Mouse (Mus musculus) gastrocnemius, postnatal 14 days (tissue): ENCODE data around the gene Mrpl10. TPM values are rescaled to one million over a fixed set of nuclear protein-coding genes. Genes with fewer than 3 reads are reported as not detected.

Source experiments
- DNase-seq: peaks from one replicate; pipeline ENCODE4 v3.0.0; 2021; ENCODE audit warnings: mixed read lengths
- intact Hi-C: fragments of 180-260 bp; cut with DNase I; formaldehyde crosslinking; loops from one replicate; pipeline ENCODE4 v1.15.1; 2025; ENCODE audit warnings: low total_unique reads
- total RNA-seq, 2 experiments: library from RNA; stranded (reverse); gene quantifications; 2 replicates each; pipeline ENCODE4 v1.2.3; 2021

Mrpl10 gene
- total RNA-seq, 2 experiments from 2014 or later: 39.8 to 44.0 TPM

GRCm38 (mm10) chr11:97063921-97064295, 22.5 kb downstream of the Mrpl10 start:
- no peak for DNase-seq
- intact Hi-C loops: no loop called here

- intact Hi-C loops: no loop called here
- DNase-seq: no peak
These were observed 24.4 kb downstream of the Mrpl10 start for GRCm38 (mm10) chr11:97065538-97066295.

GRCm38 (mm10) chr11:97066656-97067360, 25.4 kb downstream of the Mrpl10 start:
- no peak for DNase-seq
- intact Hi-C loops: no loop called here

- DNase-seq: no peak
These were observed 28.0 kb downstream of the Mrpl10 start for GRCm38 (mm10) chr11:97069333-97069732.

GRCm38 (mm10) chr11:97069770-97070169, 28.4 kb downstream of the Mrpl10 start:
- DNase-seq: no peak
- intact Hi-C loops: no loop called here

More at GRCm38 (mm10) chr11:97069333-97069732, 28.0 kb downstream of the Mrpl10 start:
- intact Hi-C loops: no loop called here

- DNase-seq: no peak
- intact Hi-C loops: no loop called here
These were observed 29.8 kb downstream of the Mrpl10 start for GRCm38 (mm10) chr11:97071129-97071528.

- DNase-seq: no peak
- intact Hi-C loops: no loop called here
These were observed 31.2 kb downstream of the Mrpl10 start for GRCm38 (mm10) chr11:97072533-97072932.

- intact Hi-C loops: no loop called here
- DNase-seq: no peak
These were observed 32.9 kb downstream of the Mrpl10 start for GRCm38 (mm10) chr11:97074235-97074634.

- intact Hi-C loops: no loop called here
- DNase-seq: no peak
These were observed 37.4 kb downstream of the Mrpl10 start for GRCm38 (mm10) chr11:97078751-97079150.

- no peak for DNase-seq
- intact Hi-C loops: no loop called here
These were observed 38.9 kb downstream of the Mrpl10 start for GRCm38 (mm10) chr11:97080291-97080690.

GRCm38 (mm10) chr11:97082977-97083376, 41.6 kb downstream of the Mrpl10 start:
- peak; percentile 50 for DNase-seq
- intact Hi-C loops: no loop called here

GRCm38 (mm10) chr11:97083401-97084140, 42.2 kb downstream of the Mrpl10 start:
- intact Hi-C loops: no loop called here
- DNase-seq: no peak

GRCm38 (mm10) chr11:97084821-97085505, 43.6 kb downstream of the Mrpl10 start:
- no peak for DNase-seq
- intact Hi-C loops: no loop called here

GRCm38 (mm10) chr11:97086365-97086764, 45.0 kb downstream of the Mrpl10 start:
- no peak for DNase-seq
- intact Hi-C loops: no loop called here

GRCm38 (mm10) chr11:97094600-97094999, 53.2 kb downstream of the Mrpl10 start:
- intact Hi-C loops: no loop called here
- DNase-seq: no peak

- intact Hi-C loops: no loop called here
These were observed 57.4 kb downstream of the Mrpl10 start for GRCm38 (mm10) chr11:97098791-97099190.

More at GRCm38 (mm10) chr11:97098791-97099190, 57.4 kb downstream of the Mrpl10 start:
- DNase-seq: peak; percentile 70
